Mouse (Mus musculus): ENCODE data around the gene Krtap8-1. TPM values are rescaled to one million over a fixed set of nuclear protein-coding genes. Genes with fewer than 3 reads are reported as not detected.

Krtap8-1 gene
- polyA plus RNA-seq (2014; fragmentation: Illumina TruSeq; extraction: RNeasy Lipid Tissue Mini Kit (QIAGEN cat#74804); ENCODE audit: low read depth, low replicate concordance): not detected

DNA sequence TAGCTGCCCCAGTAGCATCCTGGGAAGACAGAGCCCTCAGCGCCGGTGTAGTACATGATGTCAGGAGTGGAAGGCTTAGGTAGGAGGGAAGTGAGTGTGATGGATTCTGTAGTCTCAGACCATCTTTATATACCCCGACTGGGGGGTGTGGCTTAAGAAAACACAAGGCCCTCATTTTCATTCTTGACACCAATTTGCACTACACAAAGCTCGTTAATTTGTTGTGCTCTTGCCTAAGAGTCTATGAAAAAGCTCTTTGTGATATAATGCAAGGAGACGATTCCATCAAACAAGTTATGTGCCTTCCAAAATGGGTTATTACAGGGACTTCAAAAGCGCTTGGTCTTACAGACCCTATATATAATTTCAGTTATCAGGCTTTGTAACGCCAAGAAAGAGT is at the start of gene Krtap8-1:
Gene Krtap8-1 (minus strand): TSS at position 101 of the 400 bp plus-strand sequence.

DNA sequence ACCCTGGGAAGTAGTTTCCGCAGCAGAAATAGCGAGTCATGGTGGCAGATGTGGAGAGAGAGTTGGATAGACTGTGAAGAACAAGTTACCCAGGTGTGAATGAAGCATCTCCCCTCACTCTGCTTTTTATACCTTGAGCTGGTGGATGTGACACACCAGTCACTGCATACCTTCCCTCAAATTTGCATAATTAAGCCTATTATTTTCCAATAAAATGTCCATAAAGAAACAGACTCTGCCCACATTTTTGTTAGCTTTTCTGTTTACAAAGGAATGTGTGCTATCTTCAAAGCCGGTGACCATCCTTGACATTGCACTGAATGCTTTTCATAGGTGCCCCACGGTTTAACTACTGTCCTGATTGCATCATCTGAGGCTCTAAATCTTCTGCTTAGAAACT is 20.5 kb upstream of the Krtap8-1 start, which contains the start of gene Krtap7-1:
Gene Krtap7-1 (minus strand): TSS at position 101 of the 400 bp plus-strand sequence.

Other genes starting within 250 kb of the Krtap8-1 start
- gene Krtap21-1, start 84.1 kb downstream of the Krtap8-1 start, polyA plus RNA-seq (2014; fragmentation: Illumina TruSeq; extraction: RNeasy Lipid Tissue Mini Kit (QIAGEN cat#74804); ENCODE audit: low read depth, low replicate concordance): not detected
- not detected for gene Krtap6-2, start 67.8 kb downstream of the Krtap8-1 start, polyA plus RNA-seq (2014; fragmentation: Illumina TruSeq; extraction: RNeasy Lipid Tissue Mini Kit (QIAGEN cat#74804); ENCODE audit: low read depth, low replicate concordance)
- not detected for gene Krtap7-1, start 20.4 kb upstream of the Krtap8-1 start, polyA plus RNA-seq (2014; fragmentation: Illumina TruSeq; extraction: RNeasy Lipid Tissue Mini Kit (QIAGEN cat#74804); ENCODE audit: low read depth, low replicate concordance)
- gene Krtap11-1, start 83.2 kb upstream of the Krtap8-1 start, polyA plus RNA-seq (2014; fragmentation: Illumina TruSeq; extraction: RNeasy Lipid Tissue Mini Kit (QIAGEN cat#74804); ENCODE audit: low read depth, low replicate concordance): not detected